Mouse (Mus musculus): ENCODE measurements around the gene Mpped2.

Mpped2 gene

DNA sequence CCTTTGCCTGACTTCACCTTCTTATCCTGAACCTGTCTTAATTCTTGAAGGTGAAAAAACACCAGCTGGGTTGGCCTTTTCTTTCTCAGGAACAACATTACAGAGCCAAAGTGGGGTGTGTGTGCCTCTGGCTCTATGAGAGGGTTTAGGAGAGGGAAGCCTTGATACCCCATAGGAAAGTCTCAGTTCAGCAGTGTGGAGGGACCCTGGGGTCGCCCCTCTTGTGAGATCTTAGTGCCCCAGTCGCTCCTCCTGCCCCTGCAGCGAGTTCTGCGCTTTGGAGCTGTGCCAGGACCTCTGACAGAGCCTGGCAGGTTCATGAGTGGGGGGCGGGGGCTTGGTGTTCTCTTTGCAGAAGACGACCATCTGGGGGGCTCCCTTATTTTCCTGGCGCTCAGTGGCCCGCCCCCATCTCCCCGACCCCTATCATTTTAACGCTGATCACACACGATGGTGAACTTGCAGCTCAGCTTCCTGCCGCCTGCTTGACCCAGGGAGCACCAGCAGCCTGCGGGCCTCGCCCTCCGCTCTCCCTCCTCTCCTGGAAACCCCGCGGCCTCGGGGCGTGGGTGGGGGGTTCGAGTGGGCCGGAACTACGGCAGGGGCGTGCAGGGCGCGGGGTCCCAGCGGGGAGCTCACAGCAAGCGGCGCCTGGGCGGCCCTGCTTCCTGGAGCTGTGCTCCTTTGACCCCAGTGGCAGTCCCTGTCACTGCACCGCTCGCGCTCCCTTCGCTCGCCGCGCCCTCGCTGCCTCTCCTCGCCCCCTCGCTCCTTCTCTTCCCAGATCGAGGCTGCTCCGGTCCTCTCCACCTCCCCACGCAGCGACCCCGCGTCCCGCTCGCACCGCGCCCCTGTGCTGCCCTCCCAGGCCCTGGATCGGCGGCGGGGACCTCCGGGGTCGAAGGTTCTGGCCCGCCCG lies at the start of gene Mpped2:
TSS of gene Mpped2 (plus strand) at position 487 of the 919 bp plus-strand sequence.
- DNase-seq (ENCODE audit: low read depth, low spot score): peak; percentile 7

DNA sequence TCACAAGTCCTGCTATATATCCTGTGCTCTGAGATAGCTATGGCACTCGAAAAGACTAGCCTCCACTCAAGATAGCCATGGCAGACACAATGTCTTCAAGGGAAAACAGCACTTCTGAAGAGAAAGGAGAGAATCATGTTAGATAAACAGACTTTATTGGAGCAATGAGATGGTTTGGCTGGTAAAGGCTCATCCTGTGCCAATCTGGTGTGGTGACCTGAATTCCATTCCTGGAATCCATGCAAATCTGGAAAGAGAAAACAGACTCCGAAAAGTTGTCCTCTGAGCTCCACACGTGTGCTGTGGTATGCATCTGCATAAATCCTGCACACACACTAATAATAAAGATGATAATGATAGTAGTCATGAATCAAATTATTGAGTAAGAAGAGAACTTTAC lies 48.3 kb upstream of the Mpped2 start:
- DNase-seq (ENCODE audit: low read depth, low spot score): no peak

DNA sequence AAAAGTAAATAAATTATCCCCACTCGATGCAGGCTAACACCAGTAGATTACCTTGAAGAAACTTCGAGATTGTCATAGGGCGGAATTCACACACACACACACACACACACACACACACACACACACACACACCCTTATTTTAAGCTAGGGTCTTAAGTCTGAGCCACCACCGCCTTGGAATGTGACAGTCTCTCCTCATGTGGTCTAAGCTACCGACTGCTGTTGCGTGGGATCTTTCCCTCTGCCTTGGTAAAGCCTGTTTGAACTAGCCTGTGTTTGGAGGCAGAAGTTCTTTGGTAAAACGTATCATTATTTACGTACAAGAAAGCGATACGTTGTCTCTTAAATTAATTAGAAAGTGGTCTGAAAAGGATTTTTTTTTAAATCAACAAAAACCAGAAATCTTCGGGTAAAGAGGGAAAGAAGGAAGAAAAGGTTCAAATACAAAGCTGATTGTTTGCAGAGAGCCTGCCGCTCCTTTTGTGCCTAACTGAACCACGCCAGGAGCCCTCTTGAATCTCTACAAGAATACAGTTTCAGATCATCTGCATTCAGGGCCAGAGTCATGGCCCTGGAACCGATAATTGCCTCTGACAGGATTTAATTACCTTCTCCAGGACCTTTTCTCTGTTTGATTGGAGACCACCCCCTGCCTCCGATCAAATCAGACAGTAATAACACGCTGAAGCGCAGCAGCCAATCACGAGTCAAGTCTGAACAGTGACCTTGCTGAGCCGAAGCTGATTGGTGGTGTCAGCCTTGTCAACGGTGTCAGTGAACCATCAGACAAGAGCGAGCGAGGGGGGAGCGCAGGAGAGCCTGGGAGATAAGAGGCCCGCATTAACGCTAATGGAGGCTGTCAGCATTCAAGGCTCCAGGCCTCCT lies 43.1 kb upstream of the Mpped2 start:
- no peak for DNase-seq (ENCODE audit: low read depth, low spot score)

DNA sequence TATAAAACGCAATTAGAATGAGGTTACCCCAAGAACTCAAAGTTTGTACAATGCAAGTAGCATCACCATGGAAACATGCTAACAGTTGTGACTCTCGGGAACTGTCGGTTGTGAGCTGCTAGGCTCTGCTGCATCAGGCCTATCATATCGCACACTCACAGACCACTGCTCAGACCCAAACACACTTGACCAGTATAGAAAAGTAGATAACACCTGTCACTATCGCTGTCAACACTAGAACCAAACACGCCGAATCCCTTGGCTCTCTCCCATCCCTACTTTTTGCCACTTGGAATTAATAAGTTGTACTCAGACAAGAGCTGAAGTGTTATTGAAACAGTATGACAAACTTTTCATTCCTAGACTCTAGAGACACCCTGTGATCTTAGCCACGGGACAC lies 40.9 kb upstream of the Mpped2 start:
- DNase-seq (ENCODE audit: low read depth, low spot score): no peak

DNA sequence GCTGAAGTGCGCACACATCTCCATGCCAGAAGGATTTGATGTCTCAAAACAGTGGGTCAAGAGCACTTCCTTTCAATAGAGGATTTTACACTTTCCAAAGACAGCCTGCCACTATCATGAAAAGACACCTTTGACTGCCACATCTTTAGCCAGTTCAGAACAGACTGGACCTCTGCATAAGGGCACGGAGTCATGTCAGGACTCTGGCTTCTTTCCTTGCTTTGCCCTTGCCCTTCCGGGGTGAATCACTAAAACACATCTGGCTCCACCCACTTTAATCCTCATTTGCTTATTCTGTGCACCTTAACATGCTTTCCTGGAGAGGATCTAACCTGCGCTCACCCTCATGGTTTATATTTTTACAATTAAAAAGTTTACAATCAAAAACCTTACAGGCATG lies 40.3 kb upstream of the Mpped2 start:
- DNase-seq (ENCODE audit: low read depth, low spot score): no peak

DNA sequence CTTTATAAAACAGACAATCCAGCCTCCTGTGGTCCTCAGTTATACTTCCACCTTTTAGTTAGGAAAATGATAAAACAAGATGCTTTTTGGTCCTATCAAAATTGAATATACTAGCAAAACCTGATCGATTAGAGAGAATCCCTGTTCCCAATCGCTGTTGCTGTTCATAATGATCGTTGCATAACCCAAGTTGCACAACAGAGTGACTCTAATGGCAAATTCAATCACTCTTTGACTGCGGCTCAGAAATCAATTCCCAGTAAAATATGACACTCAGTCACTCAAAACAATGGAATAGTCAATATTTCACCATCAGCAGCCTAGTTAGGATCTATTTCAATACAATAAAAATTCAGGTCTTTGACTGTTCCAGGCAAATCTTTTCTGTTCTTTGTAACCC lies 39.8 kb upstream of the Mpped2 start:
- DNase-seq (ENCODE audit: low read depth, low spot score): no peak

DNA sequence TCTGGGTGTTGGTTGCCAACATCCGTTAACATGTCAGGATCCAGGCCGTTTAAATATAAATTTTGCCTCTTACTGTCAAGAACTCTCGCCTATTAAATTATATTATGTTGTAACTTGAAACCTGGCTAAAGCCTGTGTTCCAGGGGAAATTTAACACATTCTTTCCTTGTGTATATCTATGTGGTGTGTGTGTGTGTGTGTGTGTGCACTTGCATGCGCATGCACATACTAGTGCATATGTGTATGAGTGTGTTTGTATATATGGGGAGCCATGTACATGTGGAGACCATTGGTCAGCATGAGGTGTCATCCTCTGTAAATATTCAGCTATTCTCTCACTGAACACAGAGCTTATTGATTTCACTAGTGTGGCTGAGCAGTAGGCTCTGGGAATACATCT lies 37.8 kb upstream of the Mpped2 start:
- DNase-seq (ENCODE audit: low read depth, low spot score): no peak

DNA sequence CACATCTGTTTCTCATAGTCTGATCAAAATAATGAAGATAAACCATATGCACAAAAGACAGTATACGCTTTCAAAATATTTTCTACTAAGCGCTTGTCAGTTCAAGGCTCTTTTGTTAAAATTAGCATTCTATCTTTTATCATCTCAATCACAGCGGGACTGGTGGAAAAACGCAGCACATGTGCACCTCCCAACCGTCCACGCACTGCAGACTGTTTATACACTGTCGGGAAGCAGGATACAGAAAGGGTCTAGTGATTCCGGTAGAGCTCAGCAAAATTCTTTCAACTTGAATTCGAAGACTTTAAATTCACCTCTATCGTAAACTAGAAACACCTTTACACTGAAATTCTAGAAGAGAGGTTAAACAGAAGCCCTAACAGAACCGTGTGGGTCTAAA lies 27.8 kb upstream of the Mpped2 start:
- no peak for DNase-seq (ENCODE audit: low read depth, low spot score)

DNA sequence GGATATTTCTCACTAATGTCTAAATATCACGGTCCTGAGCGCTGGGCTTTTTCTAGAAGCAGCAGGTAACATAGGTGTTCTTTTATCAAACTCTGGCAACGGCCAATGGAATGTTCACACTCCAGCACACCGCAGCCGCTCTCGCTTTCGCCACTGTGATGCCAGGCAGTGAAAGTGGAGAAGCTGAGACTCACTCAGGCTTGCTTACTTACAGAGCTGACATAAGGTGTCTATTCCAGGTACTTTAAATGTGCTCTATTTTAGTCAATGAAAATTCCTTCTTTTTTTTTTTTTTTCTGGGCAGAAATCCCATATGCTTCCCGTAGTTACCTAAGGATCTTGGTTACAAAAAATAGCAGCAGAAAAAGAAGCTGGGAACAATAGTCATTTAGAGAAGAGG lies 18.8 kb upstream of the Mpped2 start:
- no peak for DNase-seq (ENCODE audit: low read depth, low spot score)

DNA sequence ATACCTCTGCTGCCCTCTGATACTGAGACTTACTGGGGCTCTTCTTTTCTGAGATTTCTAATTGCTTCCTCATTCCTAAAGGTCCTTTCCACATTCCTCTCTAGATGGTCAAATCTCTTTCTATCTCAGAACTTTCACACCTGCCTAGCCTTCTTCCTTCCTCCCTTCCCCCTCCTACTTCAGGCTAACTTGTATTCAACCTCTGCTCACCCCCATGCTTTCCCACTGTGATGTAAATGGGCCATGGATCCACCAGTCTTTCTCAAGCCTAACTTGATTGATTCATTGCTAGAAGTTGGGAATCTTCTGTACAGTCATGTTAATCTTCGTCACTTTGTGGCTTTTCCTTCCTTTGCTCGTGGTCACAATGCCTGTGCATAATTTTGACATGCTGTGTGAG lies 15.6 kb upstream of the Mpped2 start:
- no peak for DNase-seq (ENCODE audit: low read depth, low spot score)

DNA sequence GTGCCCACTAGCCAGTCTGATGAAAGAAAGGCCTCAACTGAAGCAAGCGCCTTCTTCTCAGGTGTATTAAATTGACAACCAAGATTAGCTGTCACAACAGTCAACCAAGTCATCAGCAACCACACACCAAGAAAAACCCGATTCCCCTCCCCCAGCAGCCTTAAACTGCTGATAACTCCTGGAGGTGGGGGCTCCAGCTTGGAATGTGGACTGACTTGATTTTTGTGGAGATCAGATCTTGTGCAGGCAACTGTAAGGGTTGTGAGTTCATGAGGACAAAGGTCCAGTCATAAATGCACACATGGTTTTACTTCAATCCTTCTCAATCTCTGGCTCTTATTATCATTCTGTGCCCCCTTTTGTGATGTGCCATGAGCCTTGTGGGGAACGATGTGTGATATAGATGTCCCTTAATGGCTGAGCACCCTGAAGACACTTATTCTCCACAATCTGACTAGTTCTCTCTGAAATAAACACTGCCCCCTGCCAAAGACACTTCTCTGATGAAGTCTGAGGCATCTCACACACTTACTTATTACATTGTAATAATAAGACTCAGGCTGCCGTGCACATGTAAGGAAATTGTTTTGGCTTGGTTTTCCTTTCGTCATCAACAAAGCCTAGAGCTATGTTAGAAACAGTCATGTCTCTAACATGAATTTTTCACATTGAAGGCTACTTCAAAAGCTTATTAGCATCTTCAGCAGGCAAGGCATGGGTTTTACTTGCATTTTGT lies 13.2 kb upstream of the Mpped2 start:
- DNase-seq (ENCODE audit: low read depth, low spot score): no peak

DNA sequence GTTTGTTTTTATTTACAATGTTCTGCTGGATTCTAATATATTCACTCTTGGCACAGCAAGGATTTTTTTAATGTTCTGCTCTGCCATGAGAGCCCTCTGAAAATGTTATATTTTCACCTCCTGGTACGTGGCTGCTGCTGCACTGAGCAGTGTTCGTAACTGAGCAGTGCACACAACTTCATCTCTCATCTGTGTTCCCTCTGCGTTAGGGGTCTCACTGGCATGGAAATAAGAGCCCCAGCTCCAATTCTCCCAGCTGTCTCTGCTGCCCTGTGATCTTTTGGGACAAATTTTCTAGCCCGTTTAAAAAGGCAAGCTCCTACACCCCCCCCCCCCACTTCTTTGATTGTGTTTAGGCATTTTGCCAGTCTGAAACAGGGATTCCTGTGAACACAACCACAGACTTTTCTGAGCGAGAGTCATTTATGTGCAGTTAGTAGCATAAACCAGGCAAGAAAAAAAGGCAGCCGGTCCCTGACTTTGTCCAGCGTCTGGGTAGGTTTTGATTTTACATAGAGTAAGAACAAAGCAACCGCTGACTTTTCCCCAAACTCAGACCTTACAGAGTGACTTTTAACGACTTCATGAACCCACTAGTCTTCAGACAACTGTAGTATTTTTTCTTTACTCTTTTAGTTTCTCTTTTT lies 9.8 kb upstream of the Mpped2 start:
- no peak for DNase-seq (ENCODE audit: low read depth, low spot score)

DNA sequence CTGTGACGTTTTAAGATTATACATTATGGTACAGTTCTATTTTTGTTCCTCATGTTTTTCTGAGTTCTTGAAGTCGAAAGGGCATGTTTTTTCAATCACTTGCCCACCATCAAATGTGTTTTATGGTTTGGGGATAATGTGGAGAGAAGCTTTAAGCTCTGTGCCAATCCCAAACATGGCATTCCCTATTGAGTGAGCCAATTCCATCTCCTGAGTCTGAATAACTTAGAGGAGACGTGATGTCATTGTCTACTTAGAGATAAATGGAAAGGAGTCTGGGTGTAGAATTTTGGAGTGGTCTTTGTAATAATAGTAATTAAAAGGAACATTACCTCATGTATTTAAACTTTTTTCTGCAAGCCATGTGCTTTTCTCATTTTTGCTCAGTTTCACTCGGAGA lies 9.2 kb upstream of the Mpped2 start:
- DNase-seq (ENCODE audit: low read depth, low spot score): no peak

DNA sequence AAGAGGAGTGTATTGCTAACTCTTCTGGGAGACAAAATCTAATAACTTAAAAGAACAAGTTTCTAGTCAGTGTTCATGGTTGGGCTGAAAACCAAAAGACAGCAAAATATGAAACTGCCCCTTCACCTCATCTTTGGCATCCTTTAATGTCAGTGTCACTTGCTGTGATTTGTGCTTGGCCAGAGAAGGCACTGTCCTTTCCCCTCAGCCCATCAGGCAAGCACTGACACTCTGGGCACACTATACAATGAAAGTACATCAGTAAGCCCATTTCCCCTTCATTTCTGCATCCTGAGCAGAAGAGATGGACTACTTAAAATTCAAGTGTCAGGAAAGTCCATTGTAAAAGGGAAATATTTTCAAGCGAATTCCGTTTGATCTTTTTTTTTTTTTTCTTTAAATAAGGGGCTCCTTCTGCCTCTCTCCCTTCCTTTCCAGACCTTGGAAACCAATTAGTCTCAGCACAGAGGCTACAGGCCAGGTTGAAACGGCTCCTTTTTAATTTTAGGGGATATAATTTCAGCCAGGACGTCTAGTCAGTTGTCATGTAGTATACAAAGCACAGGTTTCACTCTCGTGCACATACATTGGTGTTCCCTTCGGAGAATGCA lies 1.2 kb upstream of the Mpped2 start:
- DNase-seq (ENCODE audit: low read depth, low spot score): no peak

DNA sequence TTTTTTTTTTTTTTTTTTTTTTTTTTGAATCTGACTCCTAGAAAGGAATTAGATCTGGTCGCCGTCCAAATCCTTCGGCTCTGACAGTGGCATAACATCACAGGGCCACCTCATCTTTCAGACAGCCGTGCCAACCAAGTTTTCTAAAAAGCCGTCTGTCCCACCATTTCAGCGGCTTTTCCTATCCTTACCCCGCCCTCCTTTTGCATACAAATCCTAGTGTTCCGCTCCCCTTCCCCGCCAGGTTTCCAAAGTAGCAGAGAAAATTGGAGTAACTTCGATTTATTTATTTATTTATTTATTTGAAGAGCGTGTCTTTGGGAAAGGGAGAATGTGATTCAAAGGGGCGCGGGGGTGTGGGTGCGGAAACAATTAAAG lies 675 bp upstream of the Mpped2 start:
- no peak for DNase-seq (ENCODE audit: low read depth, low spot score)

DNA sequence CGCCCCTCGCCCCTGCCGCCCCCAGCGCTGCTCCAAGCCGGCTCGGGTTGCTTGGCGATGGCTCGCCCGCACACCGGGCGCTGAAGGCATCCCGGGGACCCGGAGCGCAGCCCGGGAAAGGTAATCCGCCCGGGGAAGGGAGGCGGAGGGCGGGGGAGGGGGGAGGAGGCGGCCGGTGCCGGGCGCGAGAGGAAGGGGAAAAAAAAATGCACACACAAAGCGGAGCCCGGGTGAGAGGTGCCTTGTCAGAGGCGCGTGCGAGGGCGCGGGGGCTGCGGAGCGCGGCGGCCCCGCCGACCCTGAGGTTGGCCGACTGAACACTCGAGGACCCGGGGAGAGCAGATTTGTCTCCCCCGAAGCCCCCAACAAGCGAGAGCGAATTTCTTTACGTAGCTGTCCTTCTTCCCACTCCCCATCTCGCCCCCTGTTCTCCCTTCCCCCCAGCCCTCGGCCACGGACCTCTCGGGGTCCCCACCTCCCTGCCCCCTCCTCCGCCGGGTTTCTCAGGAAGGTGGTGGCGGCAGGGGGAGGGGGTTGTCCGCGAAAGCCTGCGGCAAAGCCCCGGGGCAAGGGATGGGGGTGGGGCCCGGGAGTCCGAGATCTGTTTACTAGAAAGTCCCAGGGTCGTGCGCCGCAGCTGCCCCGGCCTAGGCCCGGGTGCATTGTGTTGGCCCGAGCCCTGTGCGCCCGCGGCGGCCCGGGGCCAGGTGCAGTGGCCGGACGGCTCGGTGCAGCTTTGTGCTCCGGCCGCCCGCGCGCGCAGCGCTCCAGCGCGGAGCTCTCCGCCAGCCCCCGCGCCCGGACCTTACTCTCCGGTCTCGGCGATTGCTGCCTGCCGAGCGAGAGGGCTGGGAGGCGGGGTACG lies 865 bp downstream of the Mpped2 start:
- no peak for DNase-seq (ENCODE audit: low read depth, low spot score)

DNA sequence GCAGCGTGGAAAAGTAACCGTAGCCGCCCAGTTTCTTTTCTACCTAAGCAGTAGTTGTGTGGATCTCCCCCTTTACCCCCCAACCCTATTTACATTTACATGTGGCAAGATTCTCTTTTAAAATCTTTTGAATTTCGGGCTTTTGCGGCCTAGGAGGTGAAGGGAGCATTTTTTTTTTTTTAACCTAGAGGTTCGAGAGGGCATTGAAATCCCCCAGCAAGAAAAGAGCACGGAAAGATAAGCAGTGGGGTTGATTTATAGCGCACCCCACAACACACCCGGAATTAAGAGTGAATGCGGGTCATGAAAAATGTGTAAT lies 1.5 kb downstream of the Mpped2 start:
- no peak for DNase-seq (ENCODE audit: low read depth, low spot score)

DNA sequence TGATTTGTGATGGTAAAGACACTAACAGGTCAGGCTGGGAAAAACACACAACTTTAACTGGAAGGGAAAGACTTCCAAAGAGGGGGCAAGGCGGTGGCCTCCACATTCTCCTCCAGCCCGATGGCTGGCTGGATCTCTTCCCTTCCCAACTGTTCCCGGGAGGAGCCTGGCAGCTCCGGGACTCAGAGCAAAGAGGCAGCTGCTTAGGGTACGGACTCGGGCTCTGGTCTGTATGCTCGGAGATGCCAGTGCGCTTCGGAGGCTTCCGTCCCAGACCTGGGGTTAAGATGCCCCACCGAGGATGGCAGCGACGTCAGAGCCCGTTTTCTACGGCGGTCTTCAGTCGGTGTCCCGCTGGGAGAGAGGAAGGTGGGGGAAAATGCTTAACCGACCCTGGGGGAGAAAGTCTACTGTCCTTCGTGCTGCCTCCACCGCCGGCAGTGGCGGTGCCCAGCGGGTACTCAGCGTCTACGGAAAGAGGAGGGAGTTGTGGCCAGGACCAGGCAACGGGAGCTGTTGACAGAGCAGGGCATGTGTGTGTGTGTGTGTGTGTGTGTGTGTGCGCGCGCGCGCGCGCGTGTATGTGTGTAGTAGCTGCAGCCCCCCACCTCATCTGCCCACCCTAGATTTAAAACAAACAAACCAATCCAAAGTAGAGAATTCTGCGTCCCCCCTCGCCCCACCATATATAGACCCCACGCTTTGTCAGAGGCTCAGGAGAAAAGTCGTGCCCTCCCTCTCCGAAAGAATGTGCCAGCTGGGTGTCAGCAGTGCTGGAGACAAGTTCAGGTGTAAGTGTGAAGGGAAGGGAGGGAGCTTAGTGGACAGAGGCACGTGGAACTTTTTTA lies 2.0 kb downstream of the Mpped2 start:
- no peak for DNase-seq (ENCODE audit: low read depth, low spot score)

DNA sequence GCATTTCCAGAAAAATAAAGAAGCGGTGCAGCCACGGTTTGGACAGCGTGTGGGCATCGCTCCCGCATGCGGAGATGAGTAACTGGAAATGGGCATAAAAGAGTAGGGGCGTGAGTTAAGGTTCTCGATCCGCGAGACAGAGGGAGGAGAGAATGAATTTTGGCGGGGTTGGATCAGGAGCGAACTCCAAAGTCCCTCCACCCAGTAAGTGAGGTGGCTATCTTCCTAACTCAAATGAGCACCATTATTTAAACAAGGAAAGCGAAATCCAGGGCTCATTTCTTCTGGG lies 2.6 kb downstream of the Mpped2 start:
- DNase-seq (ENCODE audit: low read depth, low spot score): no peak

DNA sequence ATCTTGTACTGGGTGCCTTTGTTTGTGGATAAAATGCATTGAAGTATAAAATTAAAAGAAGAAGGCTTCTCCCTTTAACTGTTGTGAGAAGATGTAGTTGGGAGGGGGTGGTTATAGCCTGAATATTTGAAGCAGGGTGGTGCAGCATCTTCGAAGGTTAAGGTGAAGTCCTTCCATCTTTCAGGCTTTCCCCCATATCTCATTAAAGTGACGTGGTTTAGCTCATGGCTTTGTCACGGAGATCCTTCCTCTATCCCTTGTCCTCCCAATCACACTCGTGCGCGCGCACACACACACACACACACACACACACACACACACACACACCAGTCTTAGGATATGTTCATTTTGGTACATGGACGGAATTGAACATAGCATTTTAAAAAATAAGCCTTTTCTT lies 3.3 kb downstream of the Mpped2 start:
- no peak for DNase-seq (ENCODE audit: low read depth, low spot score)
